Mouse (Mus musculus) frontal cortex, adult (tissue): ENCODE measurements around the gene Nipal3.

ENCODE experiments used
- ATAC-seq: cut with Nextera tagmentation; 2 replicates; pipeline ENCODE4 v1.9.2; 2017; ENCODE audit warnings: mild to moderate bottlenecking, moderate library complexity, mixed read lengths; ENCODE audit not compliant: low TSS enrichment

The Nipal3 gene

GRCm38 (mm10) chr4:135494521-135495396 lies at the start of gene Nipal3, which contains the start of gene Stpg1:
TSS of gene Nipal3 (minus strand) at chr4:135495038.
TSS of gene Stpg1 (plus strand) at chr4:135494790.
- peak; percentile 96 for ATAC-seq

GRCm38 (mm10) chr4:135544284-135544683 lies 49.4 kb upstream of the Nipal3 start:
- ATAC-seq: no peak

GRCm38 (mm10) chr4:135540057-135540456 lies 45.2 kb upstream of the Nipal3 start:
- no peak for ATAC-seq

- ATAC-seq: no peak
These were observed 44.2 kb upstream of the Nipal3 start for GRCm38 (mm10) chr4:135539056-135539455.

GRCm38 (mm10) chr4:135535021-135535420 lies 40.2 kb upstream of the Nipal3 start:
- ATAC-seq: no peak

- no peak for ATAC-seq
These were observed 38.2 kb upstream of the Nipal3 start for GRCm38 (mm10) chr4:135533001-135533400.

- no peak for ATAC-seq
These were observed 37.2 kb upstream of the Nipal3 start for GRCm38 (mm10) chr4:135531771-135532613.

- peak; percentile 88 for ATAC-seq
These were observed 36.4 kb upstream of the Nipal3 start for GRCm38 (mm10) chr4:135531236-135531635.

- no peak for ATAC-seq
These were observed 35.4 kb upstream of the Nipal3 start for GRCm38 (mm10) chr4:135530270-135530669.

- no peak; the same call in 1 of the 2 replicates for ATAC-seq
These were observed 31.3 kb upstream of the Nipal3 start for GRCm38 (mm10) chr4:135526039-135526710.

GRCm38 (mm10) chr4:135525057-135525456 lies 30.2 kb upstream of the Nipal3 start:
- no peak for ATAC-seq

GRCm38 (mm10) chr4:135523939-135524338 lies 29.1 kb upstream of the Nipal3 start:
- ATAC-seq: no peak

GRCm38 (mm10) chr4:135520421-135520820 lies 25.6 kb upstream of the Nipal3 start:
- no peak for ATAC-seq

GRCm38 (mm10) chr4:135518135-135518534 lies 23.3 kb upstream of the Nipal3 start:
- no peak for ATAC-seq

GRCm38 (mm10) chr4:135516351-135517316 lies 21.8 kb upstream of the Nipal3 start:
- ATAC-seq: no peak

- ATAC-seq: no peak
These were observed 20.1 kb upstream of the Nipal3 start for GRCm38 (mm10) chr4:135514925-135515324.

- ATAC-seq: no peak
These were observed 19.0 kb upstream of the Nipal3 start for GRCm38 (mm10) chr4:135513865-135514264.

- no peak for ATAC-seq
These were observed 14.7 kb upstream of the Nipal3 start for GRCm38 (mm10) chr4:135509515-135509914.

GRCm38 (mm10) chr4:135508419-135509039 lies 13.7 kb upstream of the Nipal3 start:
- peak; percentile 71 for ATAC-seq
